Mouse (Mus musculus): ENCODE results near the gene Cycs.

- TF ChIP-seq POLR2A (IDR thresholded peaks at IDR 0.05; ENCODE audit: insufficient read length, low read depth), result no peak
- no peak for TF ChIP-seq POLR2AphosphoS2 (IDR thresholded peaks at IDR 0.05; ENCODE audit: insufficient read length, low read depth)
- no peak for TF ChIP-seq TCF12 (IDR thresholded peaks at IDR 0.05; ENCODE audit: insufficient read depth, poor library complexity, severe bottlenecking)
- TF ChIP-seq MAX (IDR thresholded peaks at IDR 0.05; ENCODE audit: low read depth), result no peak
- TF ChIP-seq USF1 (IDR thresholded peaks at IDR 0.05; ENCODE audit: low read depth), result no peak
Observed at GRCm38 (mm10) chr6:50549051-50549450, 17.3 kb downstream of the Cycs start.

All from myocyte (in vitro differentiated cells).